Mouse (Mus musculus) splenic B cell, adult 2 months (primary cell): Measurements from ENCODE around the gene Mpeg1.

Experiments
- DNase-seq: peaks from one replicate; pipeline ENCODE4 v3.0.0-alpha.2; 2011; ENCODE audit warnings: low read depth, low spot score
- H3K27me3 ChIP-seq: 2 replicates; pipeline ENCODE4 v1.6.1; 2012; ENCODE audit warnings: mild to moderate bottlenecking, low read length, moderate library complexity, mixed read lengths; ENCODE audit not compliant: control insufficient read depth, poor library complexity, insufficient read depth, severe bottlenecking
- H3K36me3 ChIP-seq: 2 replicates; pipeline ENCODE4 v1.6.1; 2012; ENCODE audit warnings: mild to moderate bottlenecking, low read length, moderate library complexity, mixed read lengths; ENCODE audit not compliant: control insufficient read depth, poor library complexity, insufficient read depth, severe bottlenecking

The Mpeg1 gene

DNA sequence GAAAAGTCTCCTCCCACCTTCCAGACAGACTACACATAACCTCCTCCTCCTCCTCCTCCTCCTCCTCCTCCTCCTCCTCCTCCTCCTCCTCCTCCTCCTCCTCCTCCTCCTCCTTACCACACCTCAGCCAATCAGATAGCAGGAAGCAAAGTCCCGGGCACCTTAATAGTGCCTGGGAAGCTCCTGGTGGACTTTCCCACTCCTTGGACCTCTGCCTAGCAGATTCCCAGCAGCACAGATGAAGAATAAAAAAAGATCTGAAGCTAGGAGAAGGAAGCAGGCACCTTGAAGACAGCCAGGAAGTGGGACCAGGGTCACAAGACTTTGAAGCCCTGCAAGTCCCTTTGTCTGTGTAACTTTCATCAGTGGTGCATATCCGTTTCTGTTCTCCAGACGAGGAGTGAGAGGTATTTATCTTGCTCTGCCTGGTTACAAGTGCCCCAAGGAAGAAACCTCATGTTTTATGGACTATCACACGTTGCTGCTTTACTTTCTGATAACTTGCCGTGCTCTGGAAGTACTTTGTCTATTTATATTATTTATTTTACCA, 16.2 kb downstream of the Mpeg1 start:
- Histone ChIP-seq H3K27me3 (no peaks in the 10 kb centered on the region), H3K36me3 (no peaks in the 10 kb centered on the region)
- peak; percentile 48 for DNase-seq

DNA sequence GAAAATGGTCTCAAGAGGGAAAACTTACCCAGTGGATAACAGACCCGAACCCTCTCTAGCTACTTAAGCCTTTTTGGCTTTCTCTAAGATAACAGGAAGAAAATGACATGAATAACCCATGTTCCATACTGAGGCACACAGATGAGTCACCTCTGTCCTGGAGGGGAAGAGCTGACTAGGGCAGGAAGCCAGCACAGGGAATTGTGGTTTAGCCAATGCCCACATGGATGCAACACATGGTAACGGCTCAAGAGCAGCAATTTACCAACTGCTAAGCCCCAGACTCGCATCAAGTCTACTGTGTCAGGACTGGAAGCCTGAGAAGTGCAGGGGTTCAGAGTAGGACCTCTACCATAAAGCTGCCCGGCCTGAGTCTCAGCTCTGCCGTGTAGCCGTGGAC, 17.8 kb downstream of the Mpeg1 start:
- Histone ChIP-seq H3K27me3 (no peaks in the 10 kb centered on the region), H3K36me3 (no peaks in the 10 kb centered on the region)
- no peak for DNase-seq

DNA sequence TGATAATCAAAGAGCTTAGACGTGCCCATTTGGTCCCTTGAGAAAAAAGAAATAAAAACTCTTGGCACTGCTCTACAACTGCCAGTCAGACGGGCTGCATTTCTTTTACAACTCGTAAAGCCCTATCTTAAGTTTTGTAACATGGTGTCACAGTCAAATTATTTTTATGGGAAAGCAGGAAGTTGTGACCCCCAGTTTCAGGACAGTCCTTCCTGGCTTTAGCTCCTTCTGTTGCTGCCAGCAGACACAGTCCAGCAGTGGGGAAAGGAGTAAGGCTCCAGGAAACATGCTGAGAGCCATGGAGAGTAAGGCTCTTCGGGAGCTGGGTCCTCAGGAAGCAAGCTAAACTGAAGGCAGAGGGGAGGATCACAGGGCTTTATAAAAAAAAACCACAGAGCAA, 23.2 kb downstream of the Mpeg1 start:
- no peaks in the 10 kb centered on the region for H3K27me3 ChIP-seq

GRCm38 (mm10) chr19:12484210-12484609, 23.6 kb downstream of the Mpeg1 start:
- DNase-seq = no peak
- no peaks in the 10 kb centered on the region for H3K36me3 ChIP-seq
- H3K27me3 ChIP-seq = no peaks in the 10 kb centered on the region

More for the DNA sequence above, 23.2 kb downstream of the Mpeg1 start:
- H3K36me3 ChIP-seq = no peaks in the 10 kb centered on the region
- DNase-seq = no peak

DNA sequence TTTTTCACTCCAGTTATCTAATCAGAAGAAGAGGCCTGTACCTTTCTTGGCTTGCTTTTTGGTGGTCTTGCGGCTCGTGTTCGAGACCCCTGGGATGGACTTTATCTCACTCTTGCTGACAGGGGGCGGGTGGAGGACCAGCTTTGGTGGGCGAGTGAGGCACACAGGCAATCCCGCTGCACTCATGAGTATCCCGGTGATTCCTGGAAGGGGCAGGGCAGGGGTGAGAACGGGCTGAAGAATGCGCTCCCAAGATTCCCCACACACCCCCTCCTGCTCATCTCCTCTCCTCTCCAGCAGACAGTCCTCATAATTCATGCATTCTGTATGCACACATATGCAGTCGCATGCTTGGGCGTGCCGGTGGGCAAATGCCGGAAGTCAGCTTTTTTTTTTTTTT, 24.6 kb downstream of the Mpeg1 start:
- no peaks in the 10 kb centered on the region for H3K27me3 ChIP-seq
- DNase-seq = no peak
- H3K36me3 ChIP-seq = no peaks in the 10 kb centered on the region

DNA sequence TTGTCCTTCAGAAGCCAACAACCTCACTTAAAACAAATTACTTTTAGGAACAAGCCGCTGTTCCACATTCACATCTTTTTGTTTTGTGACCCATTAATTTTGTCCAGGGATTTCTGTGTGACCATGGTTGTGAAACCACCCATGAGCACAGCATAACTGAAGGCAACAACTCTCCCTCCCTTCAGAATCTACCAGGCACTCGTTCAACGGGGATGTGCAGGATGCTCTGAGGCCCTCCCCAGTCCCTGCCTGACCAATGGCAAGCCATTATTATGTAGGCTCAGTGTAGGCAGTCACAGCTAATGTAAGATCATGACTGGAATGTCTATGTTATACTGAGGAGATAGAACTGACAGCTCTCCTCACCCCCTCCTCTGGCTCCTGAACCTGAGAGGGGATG, 25.1 kb downstream of the Mpeg1 start:
- Histone ChIP-seq H3K27me3 (no peaks in the 10 kb centered on the region), H3K36me3 (no peaks in the 10 kb centered on the region)
- no peak for DNase-seq

DNA sequence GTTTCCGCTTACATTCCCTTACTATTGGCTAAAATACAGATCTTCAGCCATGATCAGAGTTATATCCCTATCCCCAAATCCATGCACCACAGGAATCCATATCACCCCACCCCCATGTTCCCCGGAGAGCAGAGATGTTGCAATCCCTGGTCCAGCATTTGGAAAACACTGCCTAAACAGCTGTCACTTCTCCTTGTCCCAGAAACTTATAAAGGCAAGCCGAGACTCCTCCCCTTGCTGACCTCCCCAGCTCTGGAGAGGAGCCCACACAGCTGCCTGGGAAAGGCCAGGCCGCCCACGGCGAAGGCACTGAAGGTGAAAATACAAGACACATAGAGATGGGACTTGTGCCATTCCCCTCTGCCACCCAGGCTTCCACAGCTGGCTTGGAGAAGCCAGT, 26.3 kb downstream of the Mpeg1 start:
- Histone ChIP-seq H3K36me3 (no peaks in the 10 kb centered on the region), H3K27me3 (no peaks in the 10 kb centered on the region)
- no peak for DNase-seq

GRCm38 (mm10) chr19:12487511-12488204, 27.1 kb downstream of the Mpeg1 start:
- Histone ChIP-seq H3K27me3 (no peaks in the 10 kb centered on the region), H3K36me3 (no peaks in the 10 kb centered on the region)
- no peak for DNase-seq

DNA sequence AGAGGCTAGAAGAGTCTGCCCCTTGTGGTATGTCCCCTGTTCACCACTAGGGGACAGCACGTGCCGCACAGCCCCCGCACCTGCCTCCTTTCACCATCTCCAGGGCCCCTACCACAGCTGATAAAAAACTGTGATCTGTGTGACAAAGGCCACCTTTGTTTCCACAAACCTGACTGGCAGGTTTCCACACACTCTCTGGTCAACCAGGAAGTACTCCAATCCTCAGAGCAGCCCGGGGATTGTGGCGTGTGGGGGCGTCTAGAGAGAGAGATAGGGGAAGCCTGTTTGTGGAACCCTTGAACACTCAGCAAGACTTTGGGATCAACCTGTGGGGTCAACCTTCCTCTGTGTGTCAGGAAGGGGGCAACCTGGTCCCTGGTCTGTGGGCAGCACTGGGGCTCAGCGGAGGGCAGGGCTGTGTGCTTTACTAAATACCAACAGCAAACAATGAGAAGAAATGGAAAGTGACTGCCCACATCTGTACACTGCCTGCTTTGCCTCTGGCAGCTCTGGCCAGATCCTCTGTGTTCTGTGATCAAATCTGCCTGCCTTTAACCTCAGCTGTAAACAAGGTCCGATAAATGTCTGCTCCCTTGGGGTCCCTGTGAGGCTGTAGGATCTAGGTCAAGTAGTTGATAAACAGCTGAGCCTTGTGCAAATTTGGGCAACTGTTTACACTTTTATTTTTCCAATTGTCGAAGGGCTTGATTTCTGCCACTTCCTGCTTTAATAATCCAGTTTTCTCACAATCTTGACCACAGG, 27.8 kb downstream of the Mpeg1 start:
- Histone ChIP-seq H3K36me3 (no peaks in the 10 kb centered on the region), H3K27me3 (no peaks in the 10 kb centered on the region)
- peak; percentile 61 for DNase-seq

GRCm38 (mm10) chr19:12488969-12489674, 28.5 kb downstream of the Mpeg1 start:
- DNase-seq = no peak
- H3K27me3 ChIP-seq = no peaks in the 10 kb centered on the region
- H3K36me3 ChIP-seq = no peaks in the 10 kb centered on the region

DNA sequence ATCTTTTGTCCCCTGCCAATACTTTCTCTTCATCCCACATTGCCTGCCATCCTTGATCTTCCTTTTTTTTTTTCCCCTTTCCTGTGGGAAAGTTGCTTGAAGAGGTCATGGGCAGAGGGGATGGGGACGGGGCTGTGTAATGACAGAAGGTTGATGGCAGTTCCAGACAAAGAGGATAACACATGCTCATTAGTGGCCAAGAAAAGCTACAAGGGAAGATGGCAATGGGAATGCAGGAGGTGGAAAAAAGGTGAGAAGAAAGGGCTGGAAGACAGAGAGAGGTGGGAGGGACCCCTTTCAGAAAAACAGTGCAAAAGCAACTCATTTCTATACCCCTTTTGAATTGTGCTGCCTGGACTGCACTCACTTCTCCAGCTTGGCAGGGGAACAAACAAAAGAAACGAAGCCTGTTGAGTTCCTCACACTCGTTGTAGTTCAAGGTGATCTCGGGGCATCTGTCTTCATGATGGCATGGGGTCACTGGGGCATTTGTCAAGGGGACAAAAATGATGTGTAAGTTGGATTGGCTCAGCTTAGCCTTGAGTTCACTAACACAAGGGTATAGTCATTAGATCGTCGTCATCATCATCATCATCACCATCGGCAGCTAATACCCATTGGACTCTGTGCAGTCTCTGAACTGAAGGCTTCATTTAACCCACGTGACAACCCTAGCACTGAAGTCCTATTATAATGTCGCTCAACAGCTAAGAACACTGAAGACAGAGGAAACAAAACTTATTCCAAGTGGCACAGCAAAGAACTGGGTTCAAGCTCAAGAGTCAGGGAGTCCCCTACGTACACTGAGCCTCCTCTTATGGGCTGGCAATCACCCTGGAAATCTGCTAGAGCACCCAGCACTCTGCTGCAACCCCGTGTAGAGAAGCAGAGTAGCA, 29.3 kb downstream of the Mpeg1 start:
- no peak for DNase-seq
- H3K36me3 ChIP-seq = no peaks in the 10 kb centered on the region
- no peaks in the 10 kb centered on the region for H3K27me3 ChIP-seq

DNA sequence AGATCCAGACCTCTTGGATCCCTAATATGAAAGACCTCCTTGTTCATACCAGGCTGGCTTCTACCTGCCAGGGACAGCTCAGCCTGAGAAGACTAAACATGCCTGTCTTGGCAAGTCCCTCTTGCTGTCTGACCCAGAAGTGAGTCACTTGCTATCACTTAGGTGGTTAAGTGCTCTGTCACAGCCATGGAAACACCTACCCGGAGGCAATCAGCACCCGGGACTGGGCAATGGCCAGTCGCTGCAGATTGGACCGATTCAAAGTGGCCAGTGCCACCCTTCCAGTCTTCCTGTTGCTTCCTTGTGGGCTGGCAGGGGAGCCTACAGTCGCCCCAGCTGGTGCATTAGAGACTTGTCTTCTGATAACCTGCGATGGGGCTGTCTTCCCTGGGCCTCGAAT, 31.1 kb downstream of the Mpeg1 start:
- no peaks in the 10 kb centered on the region for H3K27me3 ChIP-seq
- H3K36me3 ChIP-seq = no peaks in the 10 kb centered on the region
- no peak for DNase-seq

GRCm38 (mm10) chr19:12493453-12494186, 33.0 kb downstream of the Mpeg1 start:
- Histone ChIP-seq H3K27me3 (no peaks in the 10 kb centered on the region), H3K36me3 (no peaks in the 10 kb centered on the region)
- DNase-seq = no peak

- Histone ChIP-seq H3K27me3 (no peaks in the 10 kb centered on the region), H3K36me3 (no peaks in the 10 kb centered on the region)
- DNase-seq = no peak
Measured at GRCm38 (mm10) chr19:12494187-12494458, 33.5 kb downstream of the Mpeg1 start.
